Mouse (Mus musculus) granulocyte monocyte progenitor cell, adult 5-6 weeks (primary cell): ENCODE measurements at regions not wholly inside any gene's neighbourhood (a gene's known extent, or its start where the extent isn't known, plus 50 kb on each side); places are given as distances from the start of the nearest gene placed in this dataset.

Source experiments
- ATAC-seq: replicated peaks from 2 replicates; pipeline ENCODE4 v1.8.0; 2016; ENCODE audit warnings: mild to moderate bottlenecking, moderate TSS enrichment, inconsistent platforms; ENCODE audit not compliant: poor library complexity, severe bottlenecking

DNA sequence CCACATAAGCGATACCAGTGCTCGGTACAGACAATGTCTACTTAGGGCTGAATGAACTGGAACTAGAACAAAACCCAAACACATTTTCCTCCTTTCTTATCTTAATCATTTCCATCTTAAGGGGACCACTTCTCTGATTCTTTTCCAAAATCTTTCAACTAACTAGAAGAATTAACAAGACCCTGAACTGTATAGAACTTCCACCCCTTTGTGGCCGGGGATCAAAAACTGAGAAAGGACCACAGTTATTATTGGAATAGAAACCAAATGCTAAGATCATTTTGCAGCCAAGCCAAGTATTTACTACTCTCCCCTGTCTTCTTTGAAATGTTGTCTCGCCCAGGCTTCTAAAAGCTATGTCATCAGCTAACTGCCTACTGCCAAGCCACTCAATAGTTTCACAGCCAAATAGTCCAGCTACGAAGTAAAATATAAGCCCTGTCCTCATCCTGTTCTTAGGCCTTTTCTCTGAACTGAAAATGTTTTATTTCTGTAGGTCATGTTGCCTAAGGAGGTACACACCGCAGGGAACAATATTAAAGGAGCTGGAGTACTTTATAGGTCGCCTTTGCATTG, 177.3 kb upstream of the Zpld1 start:
- ATAC-seq: no peak

DNA sequence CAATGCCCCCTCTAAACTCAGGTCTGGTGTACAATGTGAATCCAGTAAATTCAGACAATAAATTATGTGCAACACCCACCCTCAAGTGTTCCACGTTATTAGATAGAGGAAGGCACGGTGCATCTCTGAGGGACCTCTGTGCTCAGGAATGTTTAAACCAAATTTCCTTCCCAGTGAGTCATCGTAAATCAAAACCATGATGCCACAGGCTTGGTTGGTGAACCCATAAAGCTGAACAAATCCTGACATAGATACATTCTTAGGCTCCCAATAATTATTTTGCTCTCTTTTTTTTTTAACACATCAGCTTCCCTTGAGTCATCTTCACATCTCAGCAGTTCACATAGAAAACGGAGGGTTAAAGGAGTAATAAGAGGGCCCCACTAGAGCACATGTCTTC, 173.6 kb upstream of the Zpld1 start:
- no peak for ATAC-seq

GRCm38 (mm10) chr16:55470721-55471120, 172.9 kb upstream of the Zpld1 start:
- ATAC-seq: no peak

GRCm38 (mm10) chr16:55469703-55470102, 171.9 kb upstream of the Zpld1 start:
- ATAC-seq: no peak

DNA sequence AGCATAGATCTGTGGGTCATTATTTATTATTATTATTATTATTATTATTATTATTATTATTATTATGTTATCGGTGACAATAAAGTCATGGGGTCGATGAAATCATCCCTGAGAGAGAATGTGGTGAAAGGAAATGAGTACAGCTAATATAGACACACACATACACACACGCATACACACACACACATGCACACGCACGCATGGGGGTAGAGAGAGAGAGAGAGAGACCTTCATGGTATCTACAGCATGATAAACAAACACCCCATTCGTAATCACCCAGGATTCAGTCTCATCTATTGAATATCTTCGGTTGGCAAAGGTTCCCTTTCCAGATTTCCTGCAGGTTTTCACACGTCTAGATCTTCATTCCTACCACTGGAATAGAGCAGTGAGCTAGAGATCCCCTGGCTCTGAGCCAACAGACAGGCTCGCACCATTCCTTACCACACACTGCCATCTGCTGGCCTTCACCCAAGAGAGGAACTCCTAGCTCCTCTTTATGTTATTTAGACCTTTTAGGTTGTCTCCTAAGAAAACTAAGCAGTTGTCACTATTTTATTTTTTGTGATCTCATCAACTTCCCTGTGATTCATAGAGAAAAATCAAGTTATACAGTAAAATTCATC, 171.2 kb upstream of the Zpld1 start:
- ATAC-seq: peak; percentile 97

DNA sequence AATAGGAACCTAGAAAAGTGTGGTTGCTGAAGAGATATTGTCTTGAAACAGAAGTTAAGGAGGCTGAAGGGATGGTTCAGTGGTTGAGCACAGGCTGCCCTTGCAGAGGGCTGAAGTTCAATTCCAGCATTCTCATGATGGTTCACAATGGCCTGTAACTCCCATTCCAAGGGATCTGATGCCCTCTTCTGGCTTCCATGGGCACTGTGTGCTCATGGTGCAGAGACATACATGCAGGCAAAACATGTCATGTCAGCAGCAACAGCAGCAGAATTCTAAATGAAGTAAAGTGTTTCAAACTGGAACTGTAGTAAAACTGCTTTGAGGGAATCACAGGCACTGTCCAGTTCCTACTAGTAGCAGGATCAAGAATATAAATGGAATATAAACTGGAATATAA, 162.7 kb upstream of the Zpld1 start:
- 0 out of 2 replicates have a peak, but pooled peaks have one; percentile 48 for ATAC-seq

- ATAC-seq: no peak
These were observed 149.8 kb upstream of the Zpld1 start for GRCm38 (mm10) chr16:55447581-55447980.

GRCm38 (mm10) chr16:55442821-55443581, 145.2 kb upstream of the Zpld1 start:
- ATAC-seq: no peak

DNA sequence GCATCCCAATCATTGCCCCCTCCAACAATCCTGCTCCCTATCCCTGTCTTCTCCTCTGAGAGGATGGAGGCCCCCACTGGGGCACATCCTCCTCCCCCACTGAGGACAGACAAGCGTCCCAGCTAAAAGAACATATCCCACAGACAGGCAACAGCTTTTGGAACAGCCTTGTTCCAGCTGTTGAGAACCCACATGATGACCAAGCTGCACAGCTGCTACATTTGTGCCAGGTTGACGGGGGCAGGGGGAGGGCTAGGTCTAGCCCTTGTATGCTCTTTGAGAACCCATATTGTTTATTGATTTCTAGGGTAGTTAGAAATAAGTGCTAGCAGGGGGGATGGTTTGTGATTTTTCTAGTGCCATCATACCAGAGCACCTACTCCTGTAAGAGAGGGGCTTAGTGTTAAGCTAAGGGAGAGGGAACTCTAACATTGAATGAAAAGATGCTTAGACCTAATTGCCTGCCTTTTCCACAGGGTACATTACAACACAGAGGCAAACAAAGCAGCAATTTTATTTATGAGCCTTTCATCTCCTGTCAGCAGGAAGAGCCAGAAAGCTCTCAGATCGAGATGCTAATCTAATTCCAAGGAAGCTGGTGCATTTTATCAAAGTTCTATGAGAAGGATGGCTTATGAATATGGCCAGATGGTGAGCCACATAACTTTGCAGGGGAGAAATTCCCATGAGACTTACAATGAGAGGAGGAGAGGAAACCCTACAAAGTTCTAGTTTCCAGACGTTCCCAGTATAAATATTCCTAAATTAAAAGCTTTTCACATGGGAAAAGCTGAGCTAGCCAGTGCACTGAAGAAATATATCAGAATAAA, 137.6 kb upstream of the Zpld1 start:
- no peak for ATAC-seq

DNA sequence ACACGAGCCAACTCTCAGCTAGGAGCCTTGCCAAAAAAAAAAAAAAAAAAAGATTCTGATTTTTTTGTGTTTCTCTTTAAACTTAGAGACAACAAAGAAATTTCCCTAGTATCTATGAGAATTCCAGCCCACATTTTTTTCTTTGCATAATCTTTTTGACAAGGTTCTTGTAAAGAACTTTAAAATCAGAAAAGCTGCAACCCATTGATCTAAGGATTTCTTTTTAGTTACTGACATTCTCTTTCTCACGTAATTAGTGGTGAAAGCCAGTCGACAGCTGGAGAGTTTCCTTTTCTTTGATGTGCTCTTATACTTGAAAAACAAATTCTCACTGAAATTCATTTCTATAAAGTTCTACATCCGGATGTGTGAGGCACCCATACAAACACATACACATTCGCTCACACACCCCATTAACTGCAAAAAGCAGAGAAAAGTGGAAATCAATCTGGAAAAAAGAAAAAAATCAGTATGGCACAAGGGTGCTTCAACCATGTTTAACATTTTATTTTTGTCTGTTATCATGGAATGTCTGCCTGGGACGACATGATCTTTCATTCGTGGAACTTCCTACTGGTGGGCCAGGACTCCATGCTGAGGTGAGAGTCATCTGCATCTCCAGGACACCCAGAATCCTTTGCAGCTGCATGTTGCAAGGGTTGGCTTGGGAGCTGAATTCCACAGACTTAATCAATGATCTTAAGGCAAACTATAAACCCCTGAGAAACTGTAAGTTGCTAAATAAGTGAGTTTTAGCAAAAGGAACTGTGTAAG, 124.0 kb upstream of the Zpld1 start:
- ATAC-seq: no peak

DNA sequence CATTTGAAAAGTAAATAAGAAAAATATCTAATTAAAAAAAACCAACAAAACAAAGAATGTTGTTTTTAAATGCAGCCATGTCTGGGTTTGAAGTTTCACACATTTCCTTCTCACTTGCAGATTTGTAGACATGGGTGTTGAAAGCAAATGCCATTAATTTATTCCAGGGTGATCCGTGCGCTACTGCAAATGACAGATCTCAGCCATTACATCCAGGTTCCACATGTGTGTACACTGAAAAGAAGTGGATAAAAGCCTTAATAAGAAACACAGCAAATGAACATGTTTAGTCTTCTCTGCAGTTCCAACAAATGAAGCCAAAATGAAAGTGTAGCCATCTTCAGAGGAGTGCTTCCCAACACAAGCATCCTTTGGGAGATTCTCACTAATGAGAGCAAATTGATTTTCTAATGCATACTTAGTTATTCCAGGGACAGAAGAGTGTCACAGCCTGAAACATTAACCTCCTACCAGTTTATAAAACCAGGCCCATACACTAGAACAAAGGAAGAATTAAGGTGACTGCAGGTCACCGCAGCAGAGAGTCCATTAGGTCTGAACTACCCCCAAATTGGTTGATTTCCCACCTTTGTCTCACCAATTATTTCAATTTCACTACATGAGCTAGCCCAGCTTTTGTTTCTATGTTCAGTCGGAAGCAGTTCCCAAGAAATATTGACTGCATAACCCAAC, 123.2 kb upstream of the Zpld1 start:
- no peak for ATAC-seq

GRCm38 (mm10) chr16:55418871-55419270, 121.1 kb upstream of the Zpld1 start:
- ATAC-seq: no peak

DNA sequence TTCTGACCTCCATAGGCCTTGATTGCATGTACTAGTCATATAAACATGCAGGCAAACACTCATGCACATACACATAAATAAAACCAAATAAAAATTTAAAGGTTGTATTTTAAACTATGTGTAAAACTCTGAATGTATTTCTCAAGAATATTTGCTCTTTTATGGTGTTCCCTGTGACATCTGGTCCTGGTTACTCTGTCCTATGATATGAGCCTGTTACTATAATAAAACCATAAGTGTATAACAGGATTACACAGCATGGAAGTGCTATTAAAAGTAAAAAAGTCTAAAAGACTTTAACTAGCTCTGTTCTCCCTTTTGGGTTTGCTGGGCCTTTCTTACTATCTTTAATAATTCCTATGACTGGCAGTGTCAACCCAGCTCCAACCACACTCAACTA, 103.0 kb upstream of the Zpld1 start:
- ATAC-seq: no peak

GRCm38 (mm10) chr16:55394864-55395263, 97.1 kb upstream of the Zpld1 start:
- ATAC-seq: no peak

DNA sequence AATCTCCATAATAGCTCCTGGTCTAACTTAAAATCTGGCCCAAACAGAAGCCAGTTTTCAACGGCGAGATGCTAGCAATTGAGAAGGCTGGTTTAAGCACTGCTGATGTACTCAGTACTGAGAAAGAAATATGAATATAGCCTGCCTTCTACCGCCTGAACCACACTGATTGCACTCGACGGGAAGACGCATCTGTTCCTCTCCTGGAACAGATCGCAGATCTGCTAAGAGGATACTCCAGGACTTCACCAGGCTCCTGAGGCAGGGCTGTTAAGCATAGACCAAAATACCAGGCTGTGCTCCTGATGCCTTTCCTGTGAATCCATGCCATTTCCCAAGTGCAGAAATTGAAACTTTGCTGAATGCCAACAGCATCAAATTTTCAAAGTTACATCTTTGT, 92.6 kb upstream of the Zpld1 start:
- ATAC-seq: no peak

- ATAC-seq: no peak
These were observed 82.2 kb upstream of the Zpld1 start for GRCm38 (mm10) chr16:55379996-55380395.

- ATAC-seq: no peak
These were observed 81.4 kb upstream of the Zpld1 start for GRCm38 (mm10) chr16:55379189-55379588.

DNA sequence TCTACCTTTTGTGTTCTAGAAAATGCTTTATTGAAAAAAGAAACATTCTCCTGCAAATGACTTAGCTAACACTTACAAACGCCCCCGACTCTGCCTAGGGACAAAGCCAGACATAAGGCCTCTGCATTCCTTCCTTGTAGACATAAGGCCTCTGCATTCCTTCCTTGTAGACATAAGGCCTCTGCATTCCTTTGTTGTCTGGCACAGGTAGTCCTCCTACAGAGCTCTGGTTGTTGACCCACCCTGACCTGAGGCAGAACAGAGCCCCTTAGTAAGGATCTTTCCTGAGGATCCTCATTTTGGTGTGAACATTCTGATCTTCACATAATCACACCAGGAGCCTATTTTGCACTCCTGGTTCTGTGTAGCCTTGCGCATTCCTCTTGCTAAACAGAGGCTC, 80.9 kb upstream of the Zpld1 start:
- ATAC-seq: no peak

- ATAC-seq: no peak
These were observed 78.1 kb upstream of the Zpld1 start for GRCm38 (mm10) chr16:55375922-55376321.

GRCm38 (mm10) chr16:55357686-55358085, 59.9 kb upstream of the Zpld1 start:
- no peak for ATAC-seq
